Mouse (Mus musculus): ENCODE measurements around the gene Fam151a. TPM values are rescaled to one million over a fixed set of nuclear protein-coding genes. Genes with fewer than 3 reads are reported as not detected.
A peak's percentile ranks its signal among the peaks of the same experiment; 100 is the strongest.
"Not testable (repeated sequence)": the region's sequence is repeated elsewhere in the genome, so short reads cannot be mapped to it uniquely, and the experiment has no call there.

The Fam151a gene
- polyA plus RNA-seq, 1 experiment from 2014 or later, result not detected

- no peaks in the 10 kb centered on the region for H3K36me3 ChIP-seq (ENCODE audit: control insufficient read depth, insufficient read depth, low read length)
- WGBS, result 41% methylated on average over 5 of the region's 5 CpGs
- H3K4me2 ChIP-seq (ENCODE audit: low read length), result no peak overlapping the region
- peaks cover 10% of the 10 kb centered on the region for H3K4me1 ChIP-seq (ENCODE audit: control insufficient read depth, insufficient read depth, low read length)
- H3K4me3 ChIP-seq (replicated peaks; ENCODE audit: low read depth, low read length), result no peak overlapping the region
- H3K27me3 ChIP-seq (ENCODE audit: control insufficient read depth, insufficient read depth, low read length), result no peaks in the 10 kb centered on the region; the same call in 1 of the 2 replicates
- DNase-seq (no peak), ATAC-seq (ENCODE audit: low FRiP score, low TSS enrichment) (no peak)
- H3K9ac ChIP-seq (replicated peaks; ENCODE audit: low read length), result peak overlapping the region; percentile 6; the same call in 1 of the 2 replicates
- no peak overlapping the region for H3K27ac ChIP-seq (replicated peaks; ENCODE audit: low read depth, low read length)
- no peaks in the 10 kb centered on the region for H3K9me3 ChIP-seq (ENCODE audit: control insufficient read depth, low read length)
These were observed 25.7 kb upstream of the Fam151a start for GRCm38 (mm10) chr4:106707957-106708356.

- Histone ChIP-seq H3K4me2 (ENCODE audit: low read length) (no peak overlapping the region), H3K27ac (replicated peaks; ENCODE audit: low read depth, low read length) (no peak overlapping the region), H3K27me3 (ENCODE audit: control insufficient read depth, insufficient read depth, low read length) (no peaks in the 10 kb centered on the region; the same call in 1 of the 2 replicates), H3K9ac (replicated peaks; ENCODE audit: low read length) (no peak overlapping the region), H3K4me1 (ENCODE audit: control insufficient read depth, insufficient read depth, low read length) (peaks cover 10% of the 10 kb centered on the region), H3K4me3 (replicated peaks; ENCODE audit: low read depth, low read length) (no peak overlapping the region), H3K9me3 (ENCODE audit: control insufficient read depth, low read length) (no peaks in the 10 kb centered on the region), H3K36me3 (ENCODE audit: control insufficient read depth, insufficient read depth, low read length) (no peaks in the 10 kb centered on the region)
- 2% methylated on average over 8 of the region's 8 CpGs for WGBS
- ATAC-seq (ENCODE audit: low FRiP score, low TSS enrichment) (peak; percentile 44), DNase-seq (peak; percentile 87)
These were observed 25.3 kb upstream of the Fam151a start for GRCm38 (mm10) chr4:106708408-106708807.

- ATAC-seq (ENCODE audit: low FRiP score, low TSS enrichment) (no peak), DNase-seq (no peak)
- no peaks in the 10 kb centered on the region for H3K4me1 ChIP-seq (ENCODE audit: control insufficient read depth, insufficient read depth, low read length)
- no peak overlapping the region for H3K4me3 ChIP-seq (replicated peaks; ENCODE audit: low read depth, low read length)
- no peak overlapping the region for H3K4me2 ChIP-seq (ENCODE audit: low read length)
- no peaks in the 10 kb centered on the region for H3K36me3 ChIP-seq (ENCODE audit: control insufficient read depth, insufficient read depth, low read length)
- 94% methylated on average over 6 of the region's 6 CpGs for WGBS
- H3K9ac ChIP-seq (replicated peaks; ENCODE audit: low read length), result no peak overlapping the region
- no peak overlapping the region for H3K27ac ChIP-seq (replicated peaks; ENCODE audit: low read depth, low read length)
- no peaks in the 10 kb centered on the region for H3K9me3 ChIP-seq (ENCODE audit: control insufficient read depth, low read length)
- no peaks in the 10 kb centered on the region for H3K27me3 ChIP-seq (ENCODE audit: control insufficient read depth, insufficient read depth, low read length)
These were observed 20.1 kb upstream of the Fam151a start for GRCm38 (mm10) chr4:106713622-106714021.

- Histone ChIP-seq H3K4me3 (replicated peaks; ENCODE audit: low read depth, low read length) (no peak overlapping the region), H3K27me3 (ENCODE audit: control insufficient read depth, insufficient read depth, low read length) (no peaks in the 10 kb centered on the region), H3K36me3 (ENCODE audit: control insufficient read depth, insufficient read depth, low read length) (no peaks in the 10 kb centered on the region), H3K9ac (replicated peaks; ENCODE audit: low read length) (no peak overlapping the region), H3K9me3 (ENCODE audit: control insufficient read depth, low read length) (no peaks in the 10 kb centered on the region), H3K27ac (replicated peaks; ENCODE audit: low read depth, low read length) (no peak overlapping the region), H3K4me2 (ENCODE audit: low read length) (no peak overlapping the region), H3K4me1 (ENCODE audit: control insufficient read depth, insufficient read depth, low read length) (no peaks in the 10 kb centered on the region)
- ATAC-seq (ENCODE audit: low FRiP score, low TSS enrichment) (no peak), DNase-seq (no peak)
- WGBS, result 92% methylated on average over 4 of the region's 4 CpGs
These were observed 13.1 kb upstream of the Fam151a start for GRCm38 (mm10) chr4:106720631-106721030.

GRCm38 (mm10) chr4:106730814-106731213, 2.9 kb upstream of the Fam151a start, which contains the start of gene Mroh7:
Gene Mroh7, minus strand, starts transcription at chr4:106730925.
- ATAC-seq (ENCODE audit: low FRiP score, low TSS enrichment), result no peak
- H3K4me2 ChIP-seq (ENCODE audit: low read length), result no peak within 1 kb of the TSS

GRCm38 (mm10) chr4:106736884-106737283, 3.2 kb downstream of the Fam151a start:
- not testable (repeated sequence) for H3K27ac ChIP-seq (replicated peaks; ENCODE audit: low read depth, low read length); H3K27me3 ChIP-seq (ENCODE audit: control insufficient read depth, insufficient read depth, low read length); ATAC-seq (ENCODE audit: low FRiP score, low TSS enrichment); H3K9me3 ChIP-seq (ENCODE audit: control insufficient read depth, low read length); DNase-seq; H3K36me3 ChIP-seq (ENCODE audit: control insufficient read depth, insufficient read depth, low read length); H3K4me1 ChIP-seq (ENCODE audit: control insufficient read depth, insufficient read depth, low read length); H3K4me3 ChIP-seq (replicated peaks; ENCODE audit: low read depth, low read length); H3K4me2 ChIP-seq (ENCODE audit: low read length); H3K9ac ChIP-seq (replicated peaks; ENCODE audit: low read length)
- WGBS, result 92% methylated on average over 1 of the region's 1 CpGs

More at GRCm38 (mm10) chr4:106730814-106731213, 2.9 kb upstream of the Fam151a start, which contains the start of gene Mroh7:
- Histone ChIP-seq H3K27me3 (ENCODE audit: control insufficient read depth, insufficient read depth, low read length) (no peaks in the 10 kb centered on the region), H3K27ac (replicated peaks; ENCODE audit: low read depth, low read length) (no peak within 1 kb of the TSS), H3K36me3 (ENCODE audit: control insufficient read depth, insufficient read depth, low read length) (no peaks in the 10 kb centered on the region), H3K9me3 (ENCODE audit: control insufficient read depth, low read length) (no peaks in the 10 kb centered on the region), H3K9ac (replicated peaks; ENCODE audit: low read length) (no peak within 1 kb of the TSS), H3K4me3 (replicated peaks; ENCODE audit: low read depth, low read length) (no peak within 1 kb of the TSS), H3K4me1 (ENCODE audit: control insufficient read depth, insufficient read depth, low read length) (no peaks in the 10 kb centered on the region)
- no peak for DNase-seq
- 83% methylated on average over 7 of the region's 7 CpGs for WGBS

- Histone ChIP-seq H3K27ac (replicated peaks; ENCODE audit: low read depth, low read length) (no peak overlapping the region), H3K9ac (replicated peaks; ENCODE audit: low read length) (no peak overlapping the region)
These were observed 4.2 kb downstream of the Fam151a start for GRCm38 (mm10) chr4:106737904-106738303.

GRCm38 (mm10) chr4:106745862-106746261, 12.2 kb downstream of the Fam151a start:
- DNase-seq (no peak), ATAC-seq (ENCODE audit: low FRiP score, low TSS enrichment) (no peak)
- no peak overlapping the region for H3K27ac ChIP-seq (replicated peaks; ENCODE audit: low read depth, low read length)
- H3K36me3 ChIP-seq (ENCODE audit: control insufficient read depth, insufficient read depth, low read length), result no peaks in the 10 kb centered on the region
- no peak overlapping the region for H3K4me3 ChIP-seq (replicated peaks; ENCODE audit: low read depth, low read length)
- no peak overlapping the region for H3K4me2 ChIP-seq (ENCODE audit: low read length)
- no peak overlapping the region for H3K9ac ChIP-seq (replicated peaks; ENCODE audit: low read length)
- no peaks in the 10 kb centered on the region for H3K9me3 ChIP-seq (ENCODE audit: control insufficient read depth, low read length)
- peaks cover 9% of the 10 kb centered on the region; the same call in 1 of the 2 replicates for H3K4me1 ChIP-seq (ENCODE audit: control insufficient read depth, insufficient read depth, low read length)
- WGBS, result 73% methylated on average over 7 of the region's 7 CpGs
- H3K27me3 ChIP-seq (ENCODE audit: control insufficient read depth, insufficient read depth, low read length), result no peaks in the 10 kb centered on the region

More at GRCm38 (mm10) chr4:106737904-106738303, 4.2 kb downstream of the Fam151a start:
- Histone ChIP-seq H3K4me1 (ENCODE audit: control insufficient read depth, insufficient read depth, low read length) (no peaks in the 10 kb centered on the region), H3K4me2 (ENCODE audit: low read length) (no peak overlapping the region), H3K4me3 (replicated peaks; ENCODE audit: low read depth, low read length) (no peak overlapping the region), H3K27me3 (ENCODE audit: control insufficient read depth, insufficient read depth, low read length) (no peaks in the 10 kb centered on the region), H3K9me3 (ENCODE audit: control insufficient read depth, low read length) (no peaks in the 10 kb centered on the region), H3K36me3 (ENCODE audit: control insufficient read depth, insufficient read depth, low read length) (no peaks in the 10 kb centered on the region)
- ATAC-seq (ENCODE audit: low FRiP score, low TSS enrichment) (no peak), DNase-seq (no peak)
- WGBS, result 75% methylated on average over 3 of the region's 3 CpGs

- Histone ChIP-seq H3K9me3 (ENCODE audit: control insufficient read depth, low read length) (no peaks in the 10 kb centered on the region), H3K9ac (replicated peaks; ENCODE audit: low read length) (no peak overlapping the region), H3K4me3 (replicated peaks; ENCODE audit: low read depth, low read length) (no peak overlapping the region), H3K27me3 (ENCODE audit: control insufficient read depth, insufficient read depth, low read length) (no peaks in the 10 kb centered on the region), H3K4me2 (ENCODE audit: low read length) (no peak overlapping the region), H3K36me3 (ENCODE audit: control insufficient read depth, insufficient read depth, low read length) (no peaks in the 10 kb centered on the region), H3K4me1 (ENCODE audit: control insufficient read depth, insufficient read depth, low read length) (peaks cover 9% of the 10 kb centered on the region; the same call in 1 of the 2 replicates), H3K27ac (replicated peaks; ENCODE audit: low read depth, low read length) (no peak overlapping the region)
- WGBS, result 59% methylated on average over 1 of the region's 1 CpGs
- ATAC-seq (ENCODE audit: low FRiP score, low TSS enrichment), result no peak
- peak; percentile 44 for DNase-seq
These were observed 13.4 kb downstream of the Fam151a start for GRCm38 (mm10) chr4:106747001-106747580.
